Mouse (Mus musculus) spleen, embryonic (tissue): Measurements from ENCODE around the gene Bcor.

Experiments
- CTCF ChIA-PET: fragments of 350-600 bp; sonication (Branson Sonifier 250); formaldehyde crosslinking; loops from one replicate; lab custom pipeline; 2022; lab: Charles Lee

The Bcor gene

DNA sequence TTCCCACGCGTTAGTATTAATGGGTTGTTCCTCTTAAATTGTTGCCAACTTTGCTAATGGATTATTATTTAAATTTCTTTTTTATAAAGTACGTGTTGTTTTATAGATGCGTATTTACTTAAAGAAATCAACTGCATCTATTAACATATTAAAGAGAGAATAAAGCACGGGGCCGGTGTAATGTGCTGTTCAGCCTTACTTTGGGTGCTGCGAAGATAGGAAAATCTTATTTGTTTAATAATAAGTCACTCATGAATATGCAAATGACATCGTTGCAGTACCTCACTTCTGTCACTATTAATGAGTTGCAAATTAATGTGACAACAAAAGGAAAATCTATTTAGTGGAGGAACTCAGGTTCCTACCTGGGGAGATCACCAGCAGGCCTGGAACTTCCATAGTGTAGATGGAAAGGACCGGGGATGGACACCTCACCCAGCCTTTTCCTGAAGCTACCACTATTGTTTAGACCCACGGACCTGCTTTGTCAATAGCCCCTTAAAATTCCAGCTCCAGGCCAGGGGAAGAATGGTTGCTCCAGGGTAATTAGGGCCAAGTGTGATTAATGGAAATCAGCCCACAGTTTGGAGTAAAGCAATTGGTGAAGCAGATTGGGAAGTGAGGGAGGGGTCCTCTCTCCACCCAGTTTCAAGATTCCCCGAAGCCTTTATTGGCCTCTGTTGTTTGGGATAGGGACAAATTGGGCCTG lies 152.2 kb downstream of the Bcor start:
- CTCF ChIA-PET, result interaction anchor here (0.6 kb wide), 1 partner anchor 147 kb away, joined by 7 read pairs; no protein-coding TSS in a partner anchor

DNA sequence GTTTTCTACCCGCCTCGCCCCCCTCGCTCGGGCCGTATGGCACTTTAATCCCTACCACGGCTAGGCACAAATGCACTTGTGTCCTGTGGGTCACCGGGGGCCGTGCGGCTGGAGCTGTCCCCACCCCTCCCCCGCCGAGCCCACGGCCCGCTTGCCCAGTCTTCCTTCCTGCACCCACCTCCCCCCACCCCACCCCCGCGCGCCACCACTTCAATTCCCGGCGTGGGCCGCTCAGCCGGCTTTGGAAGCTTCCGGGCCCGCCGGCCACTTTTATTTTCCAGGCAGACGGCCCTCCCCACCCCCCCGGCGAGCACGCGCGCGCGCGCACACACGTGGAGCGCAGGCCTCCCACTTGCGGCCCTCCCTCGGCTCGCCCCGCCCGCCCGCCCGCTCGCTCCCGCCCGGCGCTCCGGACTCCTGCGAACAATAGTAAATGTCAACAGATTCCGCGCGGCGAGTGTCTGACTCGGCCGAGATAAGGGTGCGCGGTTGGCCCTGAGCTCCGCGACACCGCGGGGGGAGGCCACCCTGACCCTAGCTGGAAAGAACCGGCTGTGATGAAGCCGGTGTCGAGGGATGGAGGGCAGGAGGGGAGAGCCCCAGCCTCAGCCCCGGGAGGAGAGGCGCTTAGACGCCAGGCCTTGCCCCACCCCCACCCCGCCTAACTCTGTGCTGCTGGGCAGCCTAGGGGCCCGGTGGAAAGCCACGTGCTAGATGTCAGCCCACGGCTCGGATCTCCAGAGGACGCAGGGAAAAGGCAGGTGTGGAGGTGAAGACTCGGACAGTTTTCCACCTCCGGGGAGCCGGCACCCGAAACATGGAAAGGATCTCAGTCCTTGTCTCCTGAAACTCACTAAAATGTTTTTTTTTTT lies 153.0 kb downstream of the Bcor start:
- CTCF ChIA-PET, result interaction anchor here (0.7 kb wide), 1 partner anchor 24 kb away, joined by 3 read pairs; no protein-coding TSS in a partner anchor

DNA sequence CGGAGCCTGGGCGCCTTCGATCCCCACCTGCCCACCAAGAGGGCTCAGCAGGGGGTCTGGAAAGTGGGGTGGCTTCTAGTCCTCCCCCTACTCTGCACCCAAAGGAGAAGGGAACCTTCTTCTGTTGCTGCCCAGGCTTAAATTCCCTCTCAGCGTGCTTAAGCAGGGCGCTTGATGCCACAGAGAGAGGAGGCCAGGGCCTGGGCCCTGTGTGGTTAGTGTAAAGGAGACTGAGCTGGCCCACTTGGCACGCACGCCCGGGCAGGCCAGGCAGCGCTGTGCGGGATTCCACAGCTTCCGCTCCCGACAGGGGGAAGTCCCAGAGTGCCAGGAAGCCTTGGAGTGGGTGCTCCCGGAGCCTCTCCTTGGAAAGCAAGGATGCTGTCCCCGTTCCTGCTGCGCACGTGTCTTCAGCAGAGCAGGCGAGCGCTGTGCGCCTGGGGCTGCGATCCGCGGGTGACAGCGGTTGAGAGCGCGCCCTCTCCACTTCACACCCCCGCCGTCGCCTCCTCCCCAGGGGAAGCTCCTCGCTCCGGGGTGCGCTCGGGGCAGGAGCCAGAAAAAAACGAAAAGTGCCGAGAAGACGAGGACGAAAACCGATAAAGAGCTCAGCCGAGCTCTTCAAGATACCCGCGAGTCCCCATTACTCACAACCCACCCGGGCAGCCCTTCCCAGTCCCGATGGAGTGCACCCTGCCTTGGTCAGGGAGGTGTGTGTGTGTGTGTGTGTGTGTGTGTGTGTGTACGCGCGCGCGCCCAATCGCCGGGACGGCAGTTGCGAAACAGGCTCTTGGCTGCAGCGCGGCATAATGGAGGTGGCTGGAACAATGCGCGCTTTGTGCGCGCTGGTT lies 153.9 kb downstream of the Bcor start:
- CTCF ChIA-PET, result interaction anchor here (0.7 kb wide), 1 partner anchor 25 kb away, joined by 3 read pairs; no protein-coding TSS in a partner anchor

DNA sequence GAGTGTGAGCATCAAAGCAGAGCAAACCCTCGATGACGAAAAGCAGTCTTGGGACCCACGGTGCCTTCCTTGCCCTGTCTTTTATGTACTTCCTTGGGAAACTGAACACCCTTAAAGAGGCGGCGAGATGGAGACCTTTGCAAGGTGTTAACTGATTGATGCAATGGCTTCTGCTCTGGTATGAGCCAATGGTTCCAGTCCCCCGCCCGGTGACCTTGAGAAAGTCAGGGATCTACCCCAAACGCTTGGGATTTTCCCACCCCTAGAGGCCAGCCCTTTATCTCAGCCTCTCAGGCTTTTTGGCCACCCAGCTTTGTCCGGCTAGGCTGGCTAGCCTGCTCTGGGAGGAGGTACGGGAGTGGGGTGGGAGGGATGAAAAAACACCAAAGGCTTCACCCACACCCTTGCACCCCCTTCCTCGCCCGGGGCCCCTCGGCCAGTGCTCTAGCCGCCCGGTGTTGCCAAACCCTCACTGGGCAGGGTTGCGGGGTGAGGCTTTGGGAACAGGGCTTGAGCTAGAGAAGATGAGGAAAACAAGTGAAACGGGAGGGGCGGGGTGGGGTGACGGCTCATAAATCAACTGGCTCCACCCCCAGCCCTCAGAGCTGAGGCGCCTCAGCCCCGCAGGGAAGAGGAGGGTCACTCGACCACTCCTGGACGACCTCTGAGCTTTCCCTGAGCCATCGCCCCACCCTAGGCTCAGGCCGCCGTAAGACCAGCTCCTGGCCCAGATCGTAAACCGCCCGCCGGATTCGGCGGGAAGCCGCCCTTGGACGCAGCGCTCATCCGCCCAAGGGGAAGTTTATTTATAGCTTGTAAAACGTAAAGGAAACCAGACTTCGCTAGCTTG lies 154.7 kb downstream of the Bcor start:
- CTCF ChIA-PET, result interaction anchor here (0.5 kb wide), 1 partner anchor 151 kb away, joined by 7 read pairs; no protein-coding TSS in a partner anchor

DNA sequence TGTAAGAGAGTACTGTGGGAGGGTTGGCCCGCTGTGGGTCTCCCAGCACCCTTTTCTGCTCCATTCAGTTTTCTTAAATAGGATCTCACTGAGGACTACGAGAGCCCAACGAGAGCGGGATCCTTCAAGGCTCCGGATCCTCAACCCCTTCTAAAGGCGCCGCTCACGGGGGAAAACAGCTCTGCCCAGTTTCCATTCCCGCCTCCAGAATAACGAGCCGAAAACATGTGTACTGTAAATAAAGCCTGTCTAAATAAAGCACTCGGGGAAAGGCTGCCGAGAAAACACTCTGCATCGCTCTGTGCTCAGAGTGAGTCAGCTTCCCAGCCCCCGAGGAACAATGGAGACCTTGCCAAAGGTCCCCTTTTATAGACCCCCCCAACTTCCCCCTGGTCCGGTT lies 155.7 kb downstream of the Bcor start:
- CTCF ChIA-PET, result interaction anchor here (0.8 kb wide), 1 partner anchor 24 kb away, joined by 3 read pairs; no protein-coding TSS in a partner anchor

DNA sequence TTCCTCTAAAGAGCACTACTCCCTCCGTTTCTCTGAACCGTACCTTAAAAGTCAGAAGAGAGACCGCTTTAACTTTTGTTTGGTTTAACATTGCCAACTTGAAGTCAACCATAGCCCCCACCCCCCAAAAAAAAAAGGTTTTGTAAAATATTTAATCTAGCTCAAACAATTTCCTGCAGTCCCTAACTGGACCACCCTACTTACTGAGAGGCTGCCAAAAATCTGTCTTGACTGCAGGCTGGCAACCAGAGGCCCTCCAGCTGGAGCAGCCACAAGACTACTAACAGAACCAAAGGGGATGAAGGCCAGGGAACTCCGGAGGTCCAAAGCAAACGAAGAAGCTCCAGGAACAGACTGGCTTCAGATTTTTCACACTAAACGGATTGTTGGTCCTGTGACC lies 156.2 kb downstream of the Bcor start:
- CTCF ChIA-PET, result interaction anchor here (0.8 kb wide), 1 partner anchor 25 kb away, joined by 3 read pairs; no protein-coding TSS in a partner anchor

DNA sequence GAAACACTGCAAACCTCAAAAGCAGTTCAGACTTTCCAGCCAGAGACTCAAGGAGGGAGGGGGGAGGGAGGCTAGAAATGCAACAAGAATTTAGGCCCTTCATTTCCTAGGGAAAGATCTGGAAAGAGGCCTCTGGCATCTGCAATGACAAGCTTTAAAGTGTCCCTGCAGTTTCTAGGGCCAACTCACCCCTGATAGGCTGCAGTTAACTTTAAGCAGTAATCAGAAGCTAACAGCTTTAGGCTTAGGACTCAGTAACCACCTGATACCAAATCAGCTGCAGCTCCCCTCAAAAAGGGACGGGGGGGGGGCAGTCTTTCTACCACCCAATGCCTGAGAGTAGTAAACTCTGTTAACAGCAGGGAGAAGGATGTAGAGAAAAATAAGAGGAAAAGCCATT lies 156.6 kb downstream of the Bcor start:
- CTCF ChIA-PET, result interaction anchor here (0.8 kb wide), 1 partner anchor 25 kb away, joined by 3 read pairs; no protein-coding TSS in a partner anchor

DNA sequence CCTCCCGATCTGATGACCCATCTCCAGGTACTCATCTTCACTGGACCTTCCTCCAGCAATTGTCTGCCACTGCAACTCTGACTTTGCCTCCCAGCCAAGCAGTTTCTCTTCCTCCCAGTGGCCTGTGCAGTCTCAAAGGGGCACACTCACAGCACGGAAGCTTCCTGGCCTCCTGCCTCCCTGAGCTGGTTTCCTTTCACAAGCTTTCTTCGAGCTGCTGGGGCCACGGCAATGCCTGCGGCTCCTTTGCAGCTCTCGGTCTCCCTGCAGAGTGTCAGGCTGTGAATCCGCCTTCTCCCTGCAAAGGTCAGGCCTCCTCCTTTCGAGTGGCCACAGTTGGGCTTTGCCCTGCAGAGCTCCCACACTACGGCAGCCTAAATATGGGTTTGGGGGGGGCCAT lies 157.0 kb downstream of the Bcor start:
- CTCF ChIA-PET, result no interaction called here

DNA sequence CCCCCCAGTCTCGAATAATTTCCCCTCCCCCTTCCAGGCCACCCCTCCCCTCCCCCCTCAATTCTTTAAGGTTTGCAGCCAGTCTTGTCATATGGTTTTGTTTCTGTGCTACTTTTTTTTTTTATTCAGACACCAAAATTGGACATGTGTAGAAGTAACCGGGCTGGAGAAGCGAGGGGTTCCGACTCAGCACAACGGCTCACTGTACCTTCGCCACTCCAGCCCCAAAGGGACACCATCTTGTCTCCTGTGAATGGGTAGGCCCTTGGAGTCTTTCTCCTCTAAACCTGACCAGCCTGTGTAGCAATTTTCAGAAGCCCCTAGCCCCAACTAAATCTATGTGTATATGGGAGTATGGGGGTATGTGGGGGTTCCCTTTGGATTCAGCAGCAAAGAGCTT lies 157.6 kb downstream of the Bcor start:
- CTCF ChIA-PET, result interaction anchor here (0.5 kb wide), 2 partner anchors 94 to 203 kb away, joined by 3 read pairs; no protein-coding TSS in a partner anchor

DNA sequence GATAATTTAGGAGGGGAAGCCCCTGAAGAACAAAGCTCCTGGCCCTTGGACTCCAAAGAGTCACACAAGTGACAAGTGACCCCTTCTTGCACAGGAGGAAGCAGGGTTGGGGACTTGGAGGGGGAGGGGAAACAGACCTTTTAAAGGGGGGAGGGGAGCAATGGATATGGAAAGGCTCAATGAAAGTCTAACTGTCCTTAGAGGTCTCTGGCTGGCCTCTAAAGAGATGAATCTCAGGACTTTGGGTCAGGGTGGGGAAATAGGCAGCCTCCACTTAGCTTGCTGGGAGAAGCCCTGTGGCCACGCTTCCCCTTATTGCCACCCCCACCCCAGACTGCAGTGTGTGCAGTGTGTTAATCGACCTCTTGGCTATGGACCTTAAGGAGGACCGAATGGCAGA lies 158.2 kb downstream of the Bcor start:
- CTCF ChIA-PET, result no interaction called here

DNA sequence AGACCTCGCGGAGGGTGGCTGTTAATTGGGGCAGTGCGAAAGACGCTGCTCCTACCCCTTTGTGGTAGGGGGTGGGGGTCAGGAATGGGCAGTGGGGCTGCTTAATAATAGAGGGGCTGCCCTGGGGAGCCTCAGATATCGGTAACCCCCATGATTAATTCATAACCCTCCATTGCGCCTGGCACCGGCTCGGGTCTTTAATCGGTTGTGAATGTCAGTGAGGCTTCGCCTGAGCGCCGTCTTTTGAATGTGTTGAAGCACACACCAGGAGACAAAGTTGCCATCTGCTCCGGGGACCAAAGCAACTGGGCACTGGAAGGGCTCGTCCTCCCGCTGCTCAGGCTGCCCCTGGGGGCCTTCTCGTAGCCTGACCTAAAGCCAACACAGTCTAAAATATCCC lies 158.8 kb downstream of the Bcor start:
- CTCF ChIA-PET, result no interaction called here

DNA sequence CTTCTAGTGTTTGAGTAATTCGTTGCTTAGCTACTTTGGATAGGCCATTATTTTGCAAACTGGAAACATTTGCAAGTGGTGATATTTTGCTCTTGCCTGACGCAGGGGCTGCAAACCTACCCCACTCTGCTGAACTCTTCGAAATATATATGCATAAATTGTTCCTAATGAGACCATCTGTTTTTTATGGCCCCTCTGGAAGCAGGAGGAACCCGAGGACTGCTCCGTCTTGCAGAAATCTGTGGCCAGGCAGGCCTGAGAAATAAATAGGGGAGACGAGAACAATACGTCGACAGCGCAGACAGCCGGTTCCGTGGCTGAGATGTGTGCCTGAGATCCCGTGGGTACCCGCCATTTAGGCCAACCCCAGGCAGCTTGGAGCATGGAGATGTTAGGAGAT lies 159.5 kb downstream of the Bcor start:
- CTCF ChIA-PET, result no interaction called here

DNA sequence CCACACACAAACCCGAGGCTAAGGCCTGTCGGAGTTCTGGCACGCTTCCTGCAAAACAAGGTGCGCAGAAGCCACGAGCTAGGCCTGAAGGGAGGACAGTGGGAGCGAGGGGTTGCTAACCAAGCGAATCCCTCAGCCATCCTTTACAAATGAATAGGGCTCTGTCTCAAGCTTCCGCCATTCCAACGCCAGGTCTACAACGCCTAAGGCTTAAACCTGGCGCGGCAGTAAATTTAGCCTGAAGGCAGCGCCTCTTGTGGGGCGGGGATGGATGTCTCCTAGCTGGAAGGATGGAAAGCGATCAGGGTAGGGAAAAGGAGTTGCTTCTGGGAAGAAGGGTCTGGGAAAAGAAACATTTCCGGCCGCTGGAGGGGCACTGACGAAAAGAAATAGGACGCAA lies 160.2 kb downstream of the Bcor start:
- CTCF ChIA-PET, result interaction anchor here (0.8 kb wide), 1 partner anchor 144 kb away, joined by 11 read pairs; no protein-coding TSS in a partner anchor

DNA sequence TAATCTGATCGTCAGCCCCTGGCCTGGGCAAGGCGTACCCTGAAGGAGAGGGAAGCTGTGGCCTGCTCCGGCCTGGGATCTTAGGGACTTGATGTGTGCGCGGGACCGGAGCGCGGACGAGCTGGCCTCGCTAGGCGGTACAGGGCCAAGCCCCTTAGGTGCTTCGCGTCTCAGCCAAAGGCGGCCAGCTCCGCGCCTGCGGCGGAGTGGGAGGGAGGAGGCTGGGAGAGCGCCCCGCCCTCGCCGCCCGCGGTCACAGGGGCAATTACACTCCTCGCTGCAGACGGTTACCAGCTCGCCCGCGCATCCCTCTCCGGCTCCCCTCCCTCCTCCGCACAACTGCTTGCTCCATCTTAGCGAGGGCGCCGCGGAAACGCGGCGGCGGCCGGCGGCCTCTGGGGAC lies 161.2 kb downstream of the Bcor start:
- CTCF ChIA-PET, result interaction anchor here (0.5 kb wide), 1 partner anchor 94 kb away, joined by 9 read pairs; no protein-coding TSS in a partner anchor

DNA sequence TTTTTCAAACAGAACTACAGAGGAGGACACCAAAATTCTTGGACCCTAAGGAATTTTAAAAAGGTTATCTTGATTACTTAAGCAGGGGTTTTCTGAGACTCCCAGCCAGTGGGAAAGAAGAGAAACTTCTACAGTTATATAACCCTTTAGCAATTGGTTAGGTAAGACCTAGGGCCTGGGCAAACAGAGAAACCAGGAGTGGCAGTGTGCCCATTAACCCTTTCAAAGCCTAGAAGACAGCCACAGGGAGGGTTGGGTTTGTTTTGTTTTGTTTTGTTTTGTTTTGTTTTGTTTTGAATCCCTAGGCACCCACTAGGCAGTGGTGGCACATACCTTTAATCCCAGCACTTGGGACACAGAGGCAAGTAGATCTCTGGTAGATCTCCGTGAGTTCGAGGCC lies 163.3 kb downstream of the Bcor start:
- CTCF ChIA-PET, result no interaction called here

DNA sequence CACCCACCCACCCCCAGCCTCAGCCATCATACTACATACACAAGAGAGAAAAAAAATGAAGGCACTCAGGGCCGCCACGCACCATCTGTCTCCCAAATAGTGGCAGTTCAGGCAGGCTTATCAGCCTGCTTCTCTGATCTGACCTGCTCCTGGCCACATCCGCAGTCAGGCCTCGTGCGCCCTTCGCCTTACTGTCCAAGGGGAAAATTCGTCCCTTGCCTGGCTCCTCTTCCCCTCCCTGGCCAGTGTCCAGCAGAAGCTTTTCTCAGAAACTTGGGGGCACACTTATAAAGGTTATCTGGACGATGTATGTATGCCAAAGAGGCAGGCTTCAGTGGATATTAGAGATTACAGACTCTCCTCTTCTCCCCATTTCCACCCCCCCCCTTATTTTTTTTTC lies 163.7 kb downstream of the Bcor start:
- CTCF ChIA-PET, result no interaction called here

DNA sequence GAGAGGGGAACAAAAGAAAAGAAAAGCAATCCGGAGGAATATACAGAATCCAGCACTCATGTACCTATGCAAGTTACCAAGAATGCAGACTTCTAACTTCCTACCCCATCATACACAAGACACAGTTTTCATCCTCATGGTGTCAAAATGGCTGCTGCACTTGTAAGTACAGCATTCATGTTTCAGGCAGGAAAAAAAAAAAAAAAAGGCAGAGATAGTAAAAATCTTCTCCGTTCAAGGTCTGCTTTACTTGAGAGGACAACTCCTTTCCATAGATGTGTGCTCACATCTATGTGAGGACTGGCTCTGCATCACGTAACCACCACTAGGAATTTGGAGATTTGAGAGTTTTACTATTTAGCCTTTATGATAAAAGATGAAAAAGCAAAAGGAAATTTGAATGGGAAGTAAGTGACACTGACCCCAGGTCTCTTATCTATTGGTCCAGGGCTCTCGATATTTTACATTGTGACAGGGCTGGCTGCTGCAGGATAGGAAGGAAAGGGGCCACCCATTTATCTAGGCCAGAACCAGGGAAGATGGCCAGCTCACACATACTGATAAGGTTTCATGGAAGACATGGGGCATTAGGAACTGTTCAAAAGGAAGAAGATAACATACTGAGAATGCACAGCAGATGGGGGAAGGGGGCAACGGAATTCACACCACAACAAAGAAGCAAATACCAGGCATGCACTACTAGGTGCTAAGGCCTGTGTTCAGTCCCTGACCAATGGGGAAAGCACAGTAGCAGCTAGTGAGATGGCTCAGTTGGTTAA lies 166.3 kb downstream of the Bcor start:
- CTCF ChIA-PET, result no interaction called here

DNA sequence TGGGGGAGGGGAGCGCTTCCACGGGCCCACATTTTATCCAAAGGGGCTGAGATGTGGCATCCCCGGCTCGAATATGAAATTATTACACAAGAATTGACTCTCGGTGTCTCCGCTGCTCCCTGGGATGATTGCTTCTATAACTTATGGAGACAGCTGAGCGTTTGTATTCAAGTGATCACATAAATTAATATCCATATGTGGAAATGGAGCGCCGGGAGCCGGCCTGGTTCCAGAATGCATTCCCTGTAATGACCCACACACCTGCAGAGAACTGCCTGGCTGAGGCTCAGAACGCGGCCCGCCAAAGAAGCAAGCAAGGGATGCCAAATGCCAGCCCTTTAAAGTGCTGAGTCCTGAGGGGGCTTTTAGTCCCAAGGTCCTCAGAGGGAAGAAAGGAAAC lies 170.7 kb downstream of the Bcor start:
- CTCF ChIA-PET, result no interaction called here

DNA sequence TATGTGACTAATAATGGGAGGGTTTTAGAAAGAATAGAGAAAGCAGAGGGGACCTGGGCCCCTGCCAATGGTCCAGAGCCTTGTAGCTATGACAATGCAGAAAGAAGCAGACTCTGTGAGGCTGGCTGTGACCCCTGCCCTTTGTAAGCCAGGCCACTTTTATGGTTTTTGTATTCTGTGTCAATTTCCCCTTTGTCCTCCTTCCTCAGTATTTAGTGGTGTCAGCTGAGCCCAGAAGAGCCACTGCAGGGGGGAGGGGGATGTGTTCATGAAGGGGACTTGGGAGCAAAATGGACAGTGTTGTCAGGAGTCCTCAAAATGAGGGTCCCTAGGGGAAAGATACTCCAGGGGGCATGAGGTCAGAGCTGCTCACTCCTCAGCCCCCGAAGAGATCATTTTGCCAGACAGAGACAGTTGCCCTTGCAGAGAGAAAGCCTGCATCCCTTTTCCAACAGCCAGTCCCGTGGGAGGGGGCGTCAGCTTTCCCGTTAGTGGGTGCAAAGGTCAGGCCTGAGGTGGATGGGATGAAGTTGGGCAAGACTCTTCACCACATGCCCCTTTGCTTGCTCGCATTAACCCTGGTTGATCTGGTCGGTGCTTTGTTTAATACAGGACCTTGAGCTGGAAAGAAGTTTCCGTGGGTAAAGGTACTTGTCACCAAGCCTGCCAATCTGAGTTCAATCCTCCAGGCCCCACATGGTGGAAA lies 171.8 kb downstream of the Bcor start:
- CTCF ChIA-PET, result no interaction called here
